Mouse (Mus musculus): ENCODE results near the gene Cd200r3. TPM values are rescaled to one million over a fixed set of nuclear protein-coding genes. Genes with fewer than 3 reads are reported as not detected.

Gene Cd200r3
- polyA plus RNA-seq, 1 experiment from 2014 or later: 0.27 TPM

Other genes starting within 250 kb of the Cd200r3 start
- gene Nepro, start 219.4 kb upstream of the Cd200r3 start, polyA plus RNA-seq (2015; fragmentation: Nextera tagmentation; extraction: Ambion mirVana): 5.7 and 5.9 TPM in 2 replicates
- 18.3 and 19.3 TPM in 2 replicates for gene Gtpbp8, start 197.3 kb upstream of the Cd200r3 start, polyA plus RNA-seq (2015; fragmentation: Nextera tagmentation; extraction: Ambion mirVana)
- 1.2 and 1.7 TPM in 2 replicates for gene Cd200r1, start 177.9 kb upstream of the Cd200r3 start, polyA plus RNA-seq (2015; fragmentation: Nextera tagmentation; extraction: Ambion mirVana)
- not detected in 2 replicates for gene Cd200r4, start 131.9 kb upstream of the Cd200r3 start, polyA plus RNA-seq (2015; fragmentation: Nextera tagmentation; extraction: Ambion mirVana)
- 0.10 and 0.35 TPM in 2 replicates for gene Cd200r2, start 76.6 kb upstream of the Cd200r3 start, polyA plus RNA-seq (2015; fragmentation: Nextera tagmentation; extraction: Ambion mirVana)
- 102 and 111 TPM in 2 replicates for gene Ccdc80, start 149.7 kb downstream of the Cd200r3 start, polyA plus RNA-seq (2015; fragmentation: Nextera tagmentation; extraction: Ambion mirVana)
- gene Slc35a5, start 215.0 kb downstream of the Cd200r3 start, polyA plus RNA-seq (2015; fragmentation: Nextera tagmentation; extraction: Ambion mirVana): 13.7 and 14.2 TPM in 2 replicates
- 28.3 and 32.9 TPM in 2 replicates for gene Atg3, start 215.1 kb downstream of the Cd200r3 start, polyA plus RNA-seq (2015; fragmentation: Nextera tagmentation; extraction: Ambion mirVana)